Mouse (Mus musculus) T-helper 1 cell (primary cell): Measurements from ENCODE around the gene Pcnp.

Experiments
- in situ Hi-C: fragments of 300-600 bp; cut with MboI, MseI; formaldehyde crosslinking; loops from one replicate; pipeline ENCODE4 v1.15.1; 2025; ENCODE audit warnings: high pct_unique_total_duplicates

Pcnp gene

DNA sequence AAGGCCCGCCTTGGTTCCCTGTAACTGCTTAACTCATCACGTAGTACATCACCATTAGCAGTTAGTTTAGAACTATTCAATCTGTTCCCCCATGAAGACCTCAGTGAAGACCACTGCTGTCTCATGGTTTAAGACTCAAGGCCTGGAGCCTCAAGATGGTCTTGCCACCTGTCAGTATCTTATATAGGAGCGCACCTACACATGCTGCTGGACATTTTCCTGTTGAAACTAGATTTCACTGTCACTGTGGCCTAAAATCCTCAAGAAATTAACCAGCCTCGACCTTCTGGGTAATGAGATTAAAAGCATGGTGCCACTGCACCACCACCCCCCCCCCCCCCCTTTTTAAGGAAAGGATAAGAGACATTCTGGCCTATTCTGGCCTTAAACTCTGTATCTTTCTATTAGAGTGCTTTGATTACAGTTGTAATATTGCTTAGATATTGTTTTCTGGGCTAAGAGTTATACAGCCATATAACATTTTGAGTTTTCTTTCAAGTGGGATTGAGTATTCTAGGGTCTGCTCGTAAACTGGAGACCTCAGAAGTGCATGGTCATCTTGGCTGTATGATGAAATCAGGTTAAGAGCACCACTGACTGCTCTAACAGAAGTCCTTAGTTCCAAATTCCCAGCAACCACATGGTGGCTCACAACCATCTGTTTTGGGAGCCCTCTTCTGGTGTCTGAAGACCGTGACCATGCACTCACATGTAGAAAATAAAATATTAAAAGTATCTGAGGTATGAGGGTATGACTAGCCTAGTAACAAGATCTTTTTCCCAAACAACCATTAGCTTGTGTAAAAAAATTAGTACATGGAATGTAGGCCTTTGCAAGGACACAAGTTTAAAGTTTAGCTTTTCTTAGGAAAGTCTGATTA lies 57.6 kb downstream of the Pcnp start:
- in situ Hi-C loops: loop anchor here (5.0 kb wide), 1 partner anchor 55 kb away; the partner anchor contains the start of gene Pcnp

DNA sequence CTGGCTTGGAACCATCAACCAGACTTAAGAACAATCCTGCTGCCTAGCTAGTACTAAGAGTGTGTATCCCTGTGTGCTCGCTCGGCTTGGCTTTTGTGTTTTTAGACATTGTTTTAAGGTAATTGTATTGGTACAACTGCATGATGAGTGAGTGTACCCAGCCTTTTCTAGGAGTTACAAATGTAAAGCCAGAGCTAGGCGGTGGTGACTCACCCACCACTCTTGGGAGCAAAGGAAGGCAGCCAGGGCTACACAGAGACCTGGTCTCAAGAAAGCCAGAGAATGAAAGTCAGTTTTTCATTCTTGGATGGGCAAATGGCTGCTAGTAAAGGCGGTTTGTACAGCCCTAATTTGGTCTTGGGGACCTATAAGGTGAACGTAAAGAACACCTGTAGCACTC lies 59.1 kb downstream of the Pcnp start:
- in situ Hi-C loops: loop anchor here (5.0 kb wide), 1 partner anchor 57 kb away; the partner anchor contains the start of gene Pcnp

- in situ Hi-C loops: no loop called here
Observed at GRCm38 (mm10) chr16:55969147-55969546, 60.4 kb downstream of the Pcnp start.

DNA sequence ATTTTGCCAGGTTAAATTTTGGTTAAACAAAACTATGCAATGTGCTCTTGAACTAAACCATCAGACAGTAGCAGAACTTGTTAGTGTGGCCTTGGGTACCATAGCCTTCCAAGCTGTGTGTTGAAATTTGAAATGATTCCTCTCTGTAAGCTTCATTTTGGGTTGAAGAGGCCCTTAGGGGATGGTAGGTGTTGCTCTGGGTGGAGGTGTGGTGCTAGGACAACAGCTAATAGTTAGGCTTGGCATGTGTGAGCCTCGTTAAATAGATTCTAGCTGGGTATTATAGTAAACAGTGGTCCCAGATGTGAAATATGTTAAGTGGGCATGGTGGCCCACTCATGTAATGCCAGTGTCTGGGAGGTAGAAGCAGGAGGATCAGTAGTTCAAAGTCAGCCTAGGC lies 62.3 kb downstream of the Pcnp start:
- in situ Hi-C loops: no loop called here

DNA sequence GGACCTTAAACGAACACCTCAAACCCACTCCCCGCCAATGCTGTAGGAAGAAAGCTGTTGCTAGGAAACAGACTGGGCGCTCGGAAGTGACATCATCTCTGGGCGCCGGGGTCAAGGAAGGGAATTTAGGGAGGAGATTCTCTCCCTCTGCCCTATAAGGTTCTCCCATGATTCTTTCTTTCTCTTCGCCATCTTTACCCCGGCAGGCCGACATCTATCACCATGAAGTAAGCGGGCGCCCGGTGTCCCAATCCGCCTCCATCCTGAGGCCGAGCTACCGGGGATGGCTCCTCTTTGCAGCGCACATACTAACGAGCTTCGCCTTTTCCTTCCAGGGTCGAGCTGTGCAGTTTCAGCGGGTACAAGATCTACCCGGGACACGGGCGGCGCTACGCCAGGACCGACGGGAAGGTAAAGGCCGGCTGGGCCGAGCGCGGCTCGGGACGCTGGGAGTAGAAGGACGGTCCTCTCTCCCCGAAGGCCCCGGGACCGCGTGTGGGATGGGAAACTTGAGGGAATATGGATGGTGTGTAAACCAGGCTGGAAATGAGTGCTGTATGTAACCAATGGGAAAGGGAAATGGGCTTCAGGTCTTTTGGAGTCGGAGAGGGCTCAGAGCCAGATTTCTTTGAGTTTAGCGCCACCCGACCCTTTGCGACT lies 63.2 kb downstream of the Pcnp start, which contains the start of gene Rpl24:
Gene Rpl24, plus strand, starts transcription at position 64 of the 660 bp plus-strand sequence.
- in situ Hi-C loops: no loop called here

DNA sequence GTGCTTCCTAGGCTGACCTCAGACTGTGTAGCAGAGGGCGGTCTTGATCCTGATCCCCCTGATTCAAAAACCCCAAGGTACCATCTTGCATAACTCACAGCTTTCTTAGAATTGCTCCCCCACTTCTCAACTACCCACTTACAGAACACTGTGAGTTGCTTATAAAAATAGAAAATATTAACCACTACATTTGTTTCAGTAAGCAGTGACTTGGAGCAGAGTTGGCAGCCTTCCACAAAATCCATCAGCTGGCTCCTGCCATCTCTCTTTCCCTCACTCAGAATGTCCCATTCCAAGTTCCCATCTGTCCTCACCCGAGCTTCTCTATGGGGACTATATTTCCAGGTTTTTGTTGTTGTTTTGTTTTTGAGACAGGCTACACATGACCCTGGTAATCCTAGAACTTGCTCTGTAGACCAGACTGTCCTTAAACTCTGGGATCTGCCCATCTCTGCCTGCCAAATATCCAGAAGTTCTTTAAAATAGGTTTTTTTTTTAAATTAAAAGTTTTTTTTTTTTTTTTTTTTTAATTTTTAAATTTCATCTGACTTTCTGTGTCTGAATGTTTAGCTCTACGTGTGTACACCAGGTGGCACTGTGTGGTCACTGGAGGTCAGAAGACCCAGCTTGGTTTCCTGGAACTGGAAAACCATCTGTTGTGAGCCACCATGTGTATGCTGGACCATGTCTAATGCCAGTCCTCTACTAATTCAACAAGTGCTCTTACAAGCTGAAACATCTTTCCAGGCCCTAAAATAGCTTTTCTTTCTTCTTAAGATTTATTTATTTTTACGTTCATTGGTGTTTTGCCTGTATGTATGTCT lies 65.2 kb downstream of the Pcnp start:
- in situ Hi-C loops: loop anchor here (5.0 kb wide), 1 partner anchor 103 kb away; no protein-coding TSS in a partner anchor

- in situ Hi-C loops: loop anchor here (5.0 kb wide), 1 partner anchor 104 kb away; no protein-coding TSS in a partner anchor
Observed at GRCm38 (mm10) chr16:55963068-55963467, 66.5 kb downstream of the Pcnp start.
